Comparison of ENCODE assay signal across 16 mouse cellular contexts in the genomic region with DNA sequence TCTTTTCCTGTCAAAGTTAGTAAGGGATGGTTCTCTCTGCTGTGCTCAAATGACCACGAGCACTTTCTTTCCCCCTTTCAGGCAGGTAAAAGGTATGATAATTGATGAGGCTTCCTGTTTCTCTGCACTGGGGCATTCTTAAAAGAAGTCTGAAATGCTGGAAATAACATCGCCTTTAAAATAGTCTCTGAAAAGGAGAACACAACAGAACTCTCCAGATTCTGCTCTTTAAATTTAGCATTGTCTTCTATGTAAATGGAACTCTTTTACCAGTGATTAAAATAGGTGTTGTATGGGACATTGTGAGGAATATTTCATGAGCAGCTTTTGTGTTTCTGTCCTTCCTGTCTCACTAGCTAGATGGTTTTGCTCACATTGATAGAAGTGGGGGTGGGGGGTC.
"Had no signal": no experiment of that assay in that cellular context is flagged by ENCODE, and none has a peak within 500 bp of the region (broad histone marks: within the 10 kb centered on the region; RNA-seq: fewer than 3 reads in every experiment).

No protein-coding gene starts in this region.

- H3K36me3 ChIP-seq: neural tube, embryonic 13.5 days; neural tube, embryonic 15.5 days; stomach, embryonic 15.5 days had no signal

- H3K4me3 ChIP-seq: neural tube, embryonic 13.5 days; neural tube, embryonic 15.5 days; stomach, embryonic 15.5 days had no signal

- H3K27me3 ChIP-seq: neural tube, embryonic 13.5 days; neural tube, embryonic 15.5 days; stomach, embryonic 15.5 days had no signal

- H3K4me2 ChIP-seq: neural tube, embryonic 13.5 days; neural tube, embryonic 15.5 days; stomach, embryonic 15.5 days had no signal

- H3K9me3 ChIP-seq: neural tube, embryonic 13.5 days; neural tube, embryonic 15.5 days; stomach, embryonic 15.5 days had no signal

- H3K4me1 ChIP-seq: neural tube, embryonic 13.5 days; neural tube, embryonic 15.5 days; stomach, embryonic 15.5 days had no signal

- H3K9ac ChIP-seq: neural tube, embryonic 13.5 days; neural tube, embryonic 15.5 days; stomach, embryonic 15.5 days had no signal

- DNase-seq: retina, postnatal 1 day; right cerebral cortex, adult 18-20 months; right cerebral cortex, postnatal 14 days; right cerebral cortex, postnatal 25 days; right cerebral cortex, postnatal 4 days; spleen, adult 18-20 months; thymus, adult 18-20 months; thymus, adult 2 months; thymus, postnatal 14 days; thymus, postnatal 25 days; thymus, postnatal 36 days; thymus, postnatal 4 days had no signal

- H3K27ac ChIP-seq: neural tube, embryonic 13.5 days; neural tube, embryonic 15.5 days; stomach, embryonic 15.5 days; stomach, postnatal 0 days had no signal
